Mouse (Mus musculus) gastrocnemius, postnatal 14 days (tissue): Measurements from ENCODE around the gene Zbtb38. TPM values are rescaled to one million over a fixed set of nuclear protein-coding genes. Genes with fewer than 3 reads are reported as not detected.
A peak's percentile ranks its signal among the peaks of the same experiment; 100 is the strongest.

Source experiments
- DNase-seq: peaks from one replicate; pipeline ENCODE4 v3.0.0; 2021; ENCODE audit warnings: mixed read lengths
- intact Hi-C: fragments of 180-260 bp; cut with DNase I; formaldehyde crosslinking; loops from one replicate; pipeline ENCODE4 v1.15.1; 2025; ENCODE audit warnings: low total_unique reads
- long read RNA-seq, 2 experiments: library from polyadenylated mRNA; stranded (forward); transcript quantifications; one replicate each; pipeline ENCODE4 v2.0.0; 2021
- total RNA-seq, 2 experiments: library from RNA; stranded (reverse); gene quantifications; 2 replicates each; pipeline ENCODE4 v1.2.3; 2021

The Zbtb38 gene
- total RNA-seq, result 10 to 100 TPM; 12.9 to 14.6 TPM
- long read RNA-seq, experiment 1, partial matches to known transcripts, result 0 of 1 reads
- long read RNA-seq, experiment 1, other reads (novel, unspliced or antisense), result 1 of 1 reads
- long read RNA-seq, experiment 2, partial matches to known transcripts, result 0 of 1 reads
- long read RNA-seq, experiment 2, other reads (novel, unspliced or antisense), result 0 of 1 reads

- DNase-seq, result peak; percentile 79
- intact Hi-C loops, result no loop called here
These were observed at the start of gene Zbtb38 for GRCm38 (mm10) chr9:96752603-96753114. TSS of gene Zbtb38 (minus strand) at chr9:96752831.

DNA sequence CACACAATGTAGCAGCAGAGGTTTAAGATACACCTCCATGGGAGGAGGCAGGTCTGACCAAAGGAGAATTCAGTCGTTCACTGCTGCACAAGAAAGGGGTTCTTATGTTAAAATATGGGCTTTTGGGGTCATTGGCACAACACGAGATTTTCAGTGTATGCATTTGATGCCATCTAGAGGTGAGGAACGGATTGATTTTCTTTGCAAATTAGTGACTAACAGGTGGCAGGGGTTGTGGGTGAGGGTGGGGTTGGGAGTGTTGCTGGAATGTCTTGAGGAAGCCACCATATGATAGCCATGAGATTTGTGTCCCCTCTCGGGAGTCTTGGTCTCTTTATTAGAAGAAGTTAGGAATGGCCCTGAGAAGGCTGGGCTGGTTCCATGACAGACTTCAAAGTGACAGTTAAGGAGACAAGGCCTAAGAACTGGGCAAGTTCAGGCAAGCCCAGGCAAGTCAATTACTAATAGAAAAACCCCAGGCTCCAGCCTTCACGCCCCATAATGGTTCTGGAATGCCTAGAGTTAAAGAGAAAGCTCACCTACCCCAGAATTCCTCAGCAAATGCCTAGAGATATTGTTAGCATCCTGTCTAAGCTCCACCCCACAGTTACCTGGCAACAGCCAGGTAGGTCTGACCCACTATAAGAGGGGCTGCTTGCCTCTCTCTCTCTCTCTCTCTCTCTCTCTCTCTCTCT is 47.6 kb upstream of the Zbtb38 start:
- DNase-seq, result no peak
- intact Hi-C loops, result no loop called here

DNA sequence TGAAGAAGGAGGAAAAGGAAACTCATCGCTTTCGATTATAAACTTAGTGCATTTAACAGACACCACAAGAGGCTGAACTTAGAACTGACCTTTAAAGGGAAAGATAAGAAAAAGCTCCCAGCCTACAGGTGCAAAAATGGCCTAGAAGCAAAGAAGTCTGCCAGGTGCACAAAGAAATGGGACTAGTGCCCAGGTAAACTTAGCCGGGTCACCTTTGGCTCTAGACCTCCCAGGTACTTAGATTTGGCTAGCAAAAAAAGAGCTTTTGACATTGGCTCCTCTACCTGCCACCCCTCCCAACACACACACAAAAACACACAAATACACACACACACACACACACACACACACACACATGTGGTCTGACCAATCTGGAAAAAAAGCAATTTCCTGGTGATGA is 44.7 kb upstream of the Zbtb38 start:
- intact Hi-C loops, result no loop called here
- DNase-seq, result no peak

DNA sequence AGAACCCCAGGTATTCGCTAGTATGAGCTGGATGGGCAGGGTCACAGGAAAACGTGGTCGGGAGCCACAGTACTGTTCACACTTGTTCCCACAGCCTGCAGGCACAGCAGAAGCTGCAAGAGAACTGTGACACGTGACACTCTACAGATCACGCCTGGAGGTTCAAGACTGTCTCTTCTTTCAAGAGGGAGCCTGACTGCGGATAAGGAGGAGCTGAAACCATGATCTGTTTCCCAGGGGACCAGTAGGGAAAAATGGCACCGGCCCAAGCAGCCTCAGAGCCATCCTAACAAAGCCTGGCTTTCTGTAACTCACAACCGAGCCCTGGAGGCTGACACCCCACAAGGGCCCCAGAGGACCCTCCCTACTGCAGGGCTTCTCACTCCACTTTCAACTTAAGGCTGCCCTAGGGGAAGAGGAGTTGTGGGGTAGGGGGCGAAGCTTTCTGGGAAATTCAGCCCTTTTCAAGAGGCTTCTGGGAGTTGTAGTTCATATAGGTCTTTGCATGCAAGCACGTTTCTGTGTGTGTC is 42.8 kb upstream of the Zbtb38 start:
- intact Hi-C loops, result no loop called here
- DNase-seq, result peak; percentile 35

DNA sequence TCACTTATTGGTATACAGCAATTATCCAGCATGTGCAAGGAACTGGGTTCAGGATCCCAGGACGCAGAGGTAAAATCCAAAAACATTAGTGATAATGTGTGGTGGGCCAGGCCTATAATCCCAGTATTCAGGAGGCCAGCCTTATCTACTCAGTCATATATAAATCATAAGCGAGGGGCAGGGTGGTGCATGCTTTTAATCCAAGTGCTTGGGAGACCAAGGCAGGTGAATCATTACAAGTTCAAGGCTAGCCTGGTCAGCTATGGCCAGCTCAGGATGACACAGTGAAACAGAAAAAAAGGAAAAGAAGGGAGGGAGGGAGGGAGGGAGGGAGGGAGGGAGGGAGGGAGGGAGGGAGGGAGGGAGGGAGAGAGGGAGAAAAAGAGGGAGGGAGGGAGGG is 42.0 kb upstream of the Zbtb38 start:
- no peak for DNase-seq
- intact Hi-C loops, result no loop called here

DNA sequence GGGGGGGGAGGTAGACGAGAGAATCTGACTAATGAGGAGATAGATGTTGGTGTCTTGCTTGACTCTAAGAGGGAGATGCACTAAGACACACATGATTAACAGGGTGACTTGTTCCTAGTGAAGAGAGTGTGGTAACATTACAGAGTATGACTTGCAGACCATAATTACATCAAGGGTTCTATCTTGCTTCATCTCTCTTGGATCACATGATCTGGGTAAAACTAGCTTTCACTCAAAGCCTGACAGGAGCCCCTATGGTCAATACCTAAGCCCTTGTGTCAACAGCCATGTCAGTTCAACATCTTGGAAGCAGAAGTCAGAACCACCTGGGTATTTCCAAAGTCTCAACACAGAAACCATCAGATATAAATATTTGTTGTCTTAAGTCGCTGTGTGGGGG is 39.9 kb upstream of the Zbtb38 start:
- intact Hi-C loops, result no loop called here
- no peak for DNase-seq

GRCm38 (mm10) chr9:96790389-96791007 is 37.9 kb upstream of the Zbtb38 start:
- no peak for DNase-seq
- intact Hi-C loops, result no loop called here

DNA sequence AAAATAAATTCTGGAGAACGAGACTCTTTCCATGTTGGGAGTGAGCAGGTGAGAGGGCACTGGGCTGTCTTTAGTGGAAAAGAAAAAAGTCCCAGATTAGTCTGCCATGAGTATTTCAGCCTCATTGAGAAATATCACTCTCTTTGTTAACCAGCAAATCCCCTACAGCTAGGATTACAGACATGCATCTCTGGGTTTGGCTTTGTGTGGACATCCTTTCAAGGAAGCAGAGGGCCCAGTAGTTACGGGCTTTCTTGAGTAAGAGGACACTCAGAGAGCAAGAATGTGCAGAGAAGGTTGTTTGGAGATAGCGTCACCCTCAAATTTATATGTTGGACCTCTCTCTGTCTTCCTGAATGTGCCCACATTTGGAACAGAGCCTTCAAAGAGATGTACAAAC is 37.3 kb upstream of the Zbtb38 start:
- no peak for DNase-seq
- intact Hi-C loops, result no loop called here

- intact Hi-C loops, result no loop called here
- DNase-seq, result no peak
These were observed 35.2 kb upstream of the Zbtb38 start for GRCm38 (mm10) chr9:96787797-96788196.

GRCm38 (mm10) chr9:96785871-96786342 is 33.3 kb upstream of the Zbtb38 start:
- no peak for DNase-seq
- intact Hi-C loops, result no loop called here

DNA sequence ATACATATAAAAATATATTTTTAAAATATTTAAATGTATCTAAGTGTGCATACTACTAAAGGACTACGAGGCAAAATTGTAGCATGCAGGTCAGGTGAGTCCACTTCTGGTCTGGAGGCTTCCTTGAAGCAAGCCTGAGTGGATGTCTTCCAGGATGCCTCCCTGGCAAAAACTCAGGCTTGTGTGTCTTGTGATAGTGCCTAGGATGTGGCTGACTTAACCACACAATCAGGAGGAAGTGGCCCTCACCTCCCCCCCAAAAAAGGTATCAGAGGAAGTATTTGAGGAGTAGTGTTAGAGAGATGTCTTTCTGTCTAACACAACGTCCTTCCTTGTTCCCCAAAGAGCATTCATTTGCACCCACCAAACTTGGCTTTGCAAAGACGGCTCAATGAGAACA is 32.6 kb upstream of the Zbtb38 start:
- intact Hi-C loops, result no loop called here
- DNase-seq, result no peak

DNA sequence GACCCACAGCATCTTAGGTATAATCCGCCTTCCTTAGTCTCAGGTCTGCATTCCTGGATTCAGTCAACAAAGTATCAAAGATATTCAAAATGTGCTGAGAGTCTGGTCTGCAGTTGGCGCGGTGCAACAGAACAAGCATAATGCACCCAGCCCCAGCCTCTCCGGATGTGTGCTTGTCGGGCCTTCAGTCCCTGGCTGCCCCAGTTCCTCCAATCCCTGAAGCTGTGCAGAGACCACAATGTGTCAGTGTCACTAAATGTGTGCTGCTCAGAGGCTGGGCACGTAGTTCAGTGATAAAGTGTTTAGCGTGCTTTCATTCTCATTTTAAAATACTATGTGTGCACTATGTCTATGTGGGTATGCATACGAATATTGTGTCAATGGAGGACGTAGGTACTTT is 31.0 kb upstream of the Zbtb38 start:
- no peak for DNase-seq
- intact Hi-C loops, result no loop called here

DNA sequence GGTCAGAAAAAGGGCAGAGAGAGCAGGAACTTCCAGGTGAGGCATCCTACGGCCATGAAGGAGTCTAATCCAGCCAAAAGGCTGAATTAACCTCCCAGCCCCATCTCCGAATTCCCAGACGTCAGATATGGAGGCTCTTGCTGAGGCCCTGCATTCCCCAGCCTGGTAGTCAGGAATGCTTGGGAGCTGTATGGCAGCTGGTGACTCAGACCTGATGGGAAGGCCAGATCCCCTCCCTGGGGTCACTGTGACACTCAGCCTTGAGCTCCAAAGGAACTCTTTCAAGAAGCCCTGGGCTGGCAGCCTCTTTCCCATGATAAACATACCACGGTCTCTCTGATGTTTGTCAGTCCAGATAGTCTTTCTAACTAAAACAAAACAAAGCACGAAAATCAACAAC is 30.6 kb upstream of the Zbtb38 start:
- intact Hi-C loops, result no loop called here

DNA sequence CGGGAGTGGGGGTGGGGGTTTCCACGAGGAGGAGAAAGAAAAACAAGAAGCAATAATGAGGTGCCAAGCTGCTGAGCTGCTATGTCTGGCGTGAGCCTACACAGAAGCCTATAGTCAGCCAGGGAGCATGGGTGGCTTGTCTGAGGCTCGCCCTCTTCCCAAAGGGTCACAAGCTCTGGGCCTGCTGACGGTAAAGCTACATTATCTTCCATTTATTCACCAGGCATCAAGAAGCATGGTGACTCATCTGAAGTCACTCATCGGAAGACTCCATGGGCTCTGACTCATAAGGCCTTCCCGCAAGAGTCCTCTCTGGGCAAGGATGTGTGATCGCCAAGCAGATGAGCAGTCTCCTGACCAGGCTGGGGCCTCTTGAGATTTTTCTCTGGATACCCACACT is 29.4 kb upstream of the Zbtb38 start:
- intact Hi-C loops, result no loop called here
- DNase-seq, result no peak

More for the DNA sequence above, 30.6 kb upstream of the Zbtb38 start:
- no peak for DNase-seq

DNA sequence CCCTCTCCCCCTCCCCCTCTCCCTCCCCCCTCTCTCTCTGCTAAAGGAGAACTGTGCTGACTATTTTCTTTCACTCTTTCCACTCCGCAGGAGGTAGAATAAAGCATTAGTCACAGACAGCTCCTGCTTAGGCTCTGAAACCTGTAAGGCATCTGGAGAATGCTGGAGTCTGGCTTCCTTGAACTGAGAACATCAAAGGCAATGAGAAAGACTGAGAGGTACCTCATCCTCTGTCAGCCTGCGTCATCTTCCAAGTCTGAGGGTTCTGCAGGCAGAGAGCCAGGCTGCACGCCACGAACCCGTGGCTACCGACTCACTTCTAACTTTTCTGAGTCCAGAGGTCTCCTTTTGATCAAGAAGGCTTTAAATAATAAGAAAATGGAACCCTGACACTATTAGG is 20.5 kb upstream of the Zbtb38 start:
- DNase-seq, result no peak

GRCm38 (mm10) chr9:96770443-96770842 is 17.8 kb upstream of the Zbtb38 start:
- intact Hi-C loops, result no loop called here
- DNase-seq, result no peak

More for the DNA sequence above, 20.5 kb upstream of the Zbtb38 start:
- intact Hi-C loops, result no loop called here

DNA sequence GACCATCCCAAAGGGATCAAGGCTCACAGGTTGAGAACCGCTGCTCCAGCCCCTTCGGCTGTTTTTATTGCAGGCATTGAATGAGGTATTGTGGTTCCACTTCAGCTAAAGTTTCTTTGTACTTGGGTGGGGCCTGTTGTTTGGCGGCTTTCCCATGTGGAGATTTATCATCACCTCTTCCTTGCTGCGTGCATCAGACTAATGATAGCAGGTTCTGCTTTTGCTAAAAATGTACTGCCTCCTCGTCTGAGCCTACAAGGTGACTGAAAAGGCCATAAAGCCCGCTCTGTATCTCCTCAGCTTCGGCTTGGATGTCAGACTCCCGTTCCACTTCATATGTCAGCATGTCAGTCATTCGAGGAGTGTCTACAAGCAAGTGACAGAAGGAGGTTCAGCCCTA is 17.0 kb upstream of the Zbtb38 start:
- intact Hi-C loops, result loop anchor here (10.0 kb wide), 1 partner anchor 45 kb away; no protein-coding TSS in a partner anchor
- no peak for DNase-seq

GRCm38 (mm10) chr9:96767874-96768273 is 15.2 kb upstream of the Zbtb38 start:
- intact Hi-C loops, result loop anchor here (10.0 kb wide), 1 partner anchor 47 kb away; no protein-coding TSS in a partner anchor
- DNase-seq, result no peak

GRCm38 (mm10) chr9:96766078-96766477 is 13.4 kb upstream of the Zbtb38 start:
- intact Hi-C loops, result loop anchor here (10.0 kb wide), 1 partner anchor 49 kb away; no protein-coding TSS in a partner anchor
- no peak for DNase-seq

DNA sequence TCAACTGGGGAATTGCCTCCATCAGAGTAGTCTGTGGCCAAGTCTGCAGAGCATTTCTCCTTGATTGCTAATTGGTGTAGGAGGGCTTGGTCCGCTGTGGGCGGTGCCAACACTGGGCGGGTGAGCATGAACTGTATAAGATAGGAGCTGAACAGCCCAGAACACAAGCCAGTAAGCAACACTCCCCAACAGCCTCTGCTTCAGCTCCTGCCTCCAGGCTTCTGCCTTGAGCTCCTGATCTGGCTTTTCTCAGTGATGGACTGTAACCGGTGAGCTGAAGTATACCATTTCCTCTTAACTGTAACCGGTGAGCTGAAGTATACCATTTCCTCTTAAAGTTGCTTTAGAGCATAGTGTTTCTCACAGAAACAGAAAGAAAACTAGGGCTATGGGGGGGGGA is 12.8 kb upstream of the Zbtb38 start:
- intact Hi-C loops, result loop anchor here (10.0 kb wide), 1 partner anchor 49 kb away; no protein-coding TSS in a partner anchor
- no peak for DNase-seq
